Mouse (Mus musculus) myocyte (in vitro differentiated cells): ENCODE results near the gene Xrcc4.

Experiments
- CEBPB ChIP-seq: IDR thresholded peaks from 2 replicates; pipeline ENCODE4 v1.6.1; 2011; ENCODE audit warnings: mild to moderate bottlenecking, moderate library complexity; ENCODE audit not compliant: poor library complexity, insufficient read depth, severe bottlenecking
- E2F4 ChIP-seq: IDR thresholded peaks from one replicate; pipeline ENCODE4 v1.6.1; 2011; ENCODE audit warnings: mild to moderate bottlenecking, control low read depth, moderate library complexity; ENCODE audit not compliant: insufficient read depth
- MAX ChIP-seq: IDR thresholded peaks from one replicate; pipeline ENCODE4 v1.6.1; 2011; ENCODE audit warnings: low read depth, mild to moderate bottlenecking, control low read depth
- MYOD1 ChIP-seq, 3 experiments: IDR thresholded peaks; one replicate each; pipeline ENCODE4 v1.6.1; 2011; ENCODE audit warnings: control low read depth in 2 of 3, low read depth in 2 of 3, mild to moderate bottlenecking in 2 of 3, moderate library complexity in 1 of 3; ENCODE audit not compliant: insufficient read length in 2 of 3, control insufficient read depth in 1 of 3
- MYOG ChIP-seq, 3 experiments: IDR thresholded peaks; one replicate each; pipeline ENCODE4 v1.6.1; 2011; ENCODE audit warnings: control low read depth in 2 of 3, low read depth in 2 of 3, mild to moderate bottlenecking in 2 of 3; ENCODE audit not compliant: insufficient read length in 2 of 3, control insufficient read depth in 1 of 3, insufficient read depth in 1 of 3
- POLR2A ChIP-seq: IDR thresholded peaks from one replicate; pipeline ENCODE4 v1.6.1; 2011; ENCODE audit warnings: low read depth, mild to moderate bottlenecking, control low read depth, moderate library complexity; ENCODE audit not compliant: insufficient read length
- POLR2AphosphoS2 ChIP-seq: IDR thresholded peaks from one replicate; pipeline ENCODE4 v1.6.1; 2011; ENCODE audit warnings: low read depth, control low read depth; ENCODE audit not compliant: insufficient read length
- REST ChIP-seq: IDR thresholded peaks from one replicate; pipeline ENCODE4 v1.6.1; 2011; ENCODE audit warnings: mild to moderate bottlenecking, control low read depth, moderate library complexity; ENCODE audit not compliant: insufficient read depth, insufficient read length
- SRF ChIP-seq: IDR thresholded peaks from one replicate; pipeline ENCODE4 v1.6.1; 2011; ENCODE audit warnings: low read depth; ENCODE audit not compliant: control insufficient read depth, insufficient read length
- TCF12 ChIP-seq: IDR thresholded peaks from one replicate; pipeline ENCODE4 v1.6.1; 2011; ENCODE audit warnings: mild to moderate bottlenecking, control low read depth; ENCODE audit not compliant: poor library complexity, insufficient read depth, severe bottlenecking
- TCF3 ChIP-seq: IDR thresholded peaks from one replicate; pipeline ENCODE4 v1.6.1; 2011; ENCODE audit warnings: low read depth, control low read depth; ENCODE audit not compliant: insufficient read length
- USF1 ChIP-seq: IDR thresholded peaks from one replicate; pipeline ENCODE4 v1.6.1; 2011; ENCODE audit warnings: low read depth, mild to moderate bottlenecking, control low read depth, moderate library complexity

GRCm38 (mm10) chr13:90011129-90011528, 78.3 kb downstream of the Xrcc4 start:
- TF ChIP-seq USF1, result no peak
- TF ChIP-seq POLR2A, result no peak
- no peak for TF ChIP-seq MYOD1 (IDR thresholded peaks at IDR 0.05; ENCODE audit: control insufficient read depth in 1 of 3, insufficient read length in 2 of 3, low read depth in 2 of 3)
- TF ChIP-seq E2F4, result no peak
- TF ChIP-seq CEBPB, result no peak
- TF ChIP-seq POLR2AphosphoS2, result no peak
- no peak for TF ChIP-seq TCF12
- no peak for TF ChIP-seq MAX
- TF ChIP-seq TCF3, result no peak
- TF ChIP-seq MYOG (IDR thresholded peaks at IDR 0.05; ENCODE audit: control insufficient read depth in 1 of 3, insufficient read depth in 1 of 3, insufficient read length in 2 of 3, low read depth in 2 of 3), result no peak
- TF ChIP-seq REST, result no peak
- no peak for TF ChIP-seq SRF
